Mouse (Mus musculus) ES-Bruce4 (cell line): Measurements from ENCODE around the gene Arntl.

ENCODE experiments used
- CTCF ChIP-seq: IDR thresholded peaks from one replicate; pipeline ENCODE4 v1.8.1; 2011; ENCODE audit warnings: low read depth, low read length
- EP300 ChIP-seq: IDR thresholded peaks from 2 replicates; pipeline ENCODE4 v1.6.1; 2011; ENCODE audit warnings: low read depth, low read length; ENCODE audit not compliant: insufficient read depth
- POLR2A ChIP-seq: IDR thresholded peaks from one replicate; pipeline ENCODE4 v1.8.1; 2011; ENCODE audit warnings: low read length; ENCODE audit not compliant: insufficient read depth

GRCm38 (mm10) chr7:113207471-113208387 lies 464 bp downstream of the Arntl start:
- TF ChIP-seq EP300 (no peak), POLR2A (no peak), CTCF (no peak)
